Mouse (Mus musculus) brain, embryonic 18.5 days (tissue): ENCODE measurements at regions not wholly inside any gene's neighbourhood (a gene's known extent, or its start where the extent isn't known, plus 50 kb on each side); places are given as distances from the start of the nearest gene placed in this dataset.
"Not testable (repeated sequence)": the region's sequence is repeated elsewhere in the genome, so short reads cannot be mapped to it uniquely, and the experiment has no call there.

Experiments used
- DNase-seq: peaks from one replicate; pipeline ENCODE4 v3.0.0-alpha.2; 2012; ENCODE audit warnings: low read depth, low spot score

- DNase-seq: no peak
These were observed 57.8 kb downstream of the Dusp6 start for GRCm38 (mm10) chr10:99320797-99321196.

- no peak for DNase-seq
These were observed 60.3 kb downstream of the Dusp6 start for GRCm38 (mm10) chr10:99323358-99323757.

- DNase-seq: no peak
These were observed 64.5 kb downstream of the Dusp6 start for GRCm38 (mm10) chr10:99327501-99327900.

- DNase-seq: no peak
These were observed 65.5 kb downstream of the Dusp6 start for GRCm38 (mm10) chr10:99328568-99328967.

GRCm38 (mm10) chr10:99329469-99329868, 66.4 kb downstream of the Dusp6 start:
- no peak for DNase-seq

GRCm38 (mm10) chr10:99330519-99330918, 67.5 kb downstream of the Dusp6 start:
- DNase-seq: no peak

- DNase-seq: no peak
These were observed 68.8 kb downstream of the Dusp6 start for GRCm38 (mm10) chr10:99331876-99332275.

GRCm38 (mm10) chr10:99333831-99334230, 70.8 kb downstream of the Dusp6 start:
- DNase-seq: no peak

GRCm38 (mm10) chr10:99336091-99336490, 73.1 kb downstream of the Dusp6 start:
- no peak for DNase-seq

- DNase-seq: not testable (repeated sequence)
These were observed 75.8 kb downstream of the Dusp6 start for GRCm38 (mm10) chr10:99338790-99339189.

- not testable (repeated sequence) for DNase-seq
These were observed 76.4 kb downstream of the Dusp6 start for GRCm38 (mm10) chr10:99339291-99339912.

GRCm38 (mm10) chr10:99340057-99340456, 77.0 kb downstream of the Dusp6 start:
- DNase-seq: not testable (repeated sequence)

GRCm38 (mm10) chr10:99349125-99349716, 86.2 kb downstream of the Dusp6 start:
- DNase-seq: no peak

- no peak for DNase-seq
These were observed 90.7 kb downstream of the Dusp6 start for GRCm38 (mm10) chr10:99353541-99354292.

- no peak for DNase-seq
These were observed 91.3 kb downstream of the Dusp6 start for GRCm38 (mm10) chr10:99354352-99354751.

GRCm38 (mm10) chr10:99355303-99355702, 92.3 kb downstream of the Dusp6 start:
- DNase-seq: no peak

- no peak for DNase-seq
These were observed 93.2 kb downstream of the Dusp6 start for GRCm38 (mm10) chr10:99356221-99356620.

GRCm38 (mm10) chr10:99356883-99357282, 93.9 kb downstream of the Dusp6 start:
- DNase-seq: no peak

- no peak for DNase-seq
These were observed 94.3 kb downstream of the Dusp6 start for GRCm38 (mm10) chr10:99357347-99357746.

GRCm38 (mm10) chr10:99358256-99358655, 95.2 kb downstream of the Dusp6 start:
- DNase-seq: no peak

- no peak for DNase-seq
These were observed 96.4 kb downstream of the Dusp6 start for GRCm38 (mm10) chr10:99359439-99359866.

- DNase-seq: not testable (repeated sequence)
These were observed 97.6 kb downstream of the Dusp6 start for GRCm38 (mm10) chr10:99360601-99361000.

GRCm38 (mm10) chr10:99366162-99366561, 103.1 kb downstream of the Dusp6 start:
- no peak for DNase-seq
